Mouse (Mus musculus) neural tube, postnatal 0 days (tissue): ENCODE results near the gene Rwdd2b. TPM values are rescaled to one million over a fixed set of nuclear protein-coding genes. Genes with fewer than 3 reads are reported as not detected.

Experiments used
- polyA plus RNA-seq: library from polyadenylated mRNA; unstranded; fragments of >200 nt; fragmentation: Nextera tagmentation; extraction: Ambion mirVana; gene quantifications from 2 replicates; pipeline ENCODE4 v1.2.1, GENCODE M21; 2015

Gene Rwdd2b
- 14.9 and 15.2 TPM in 2 replicates for polyA plus RNA-seq

DNA sequence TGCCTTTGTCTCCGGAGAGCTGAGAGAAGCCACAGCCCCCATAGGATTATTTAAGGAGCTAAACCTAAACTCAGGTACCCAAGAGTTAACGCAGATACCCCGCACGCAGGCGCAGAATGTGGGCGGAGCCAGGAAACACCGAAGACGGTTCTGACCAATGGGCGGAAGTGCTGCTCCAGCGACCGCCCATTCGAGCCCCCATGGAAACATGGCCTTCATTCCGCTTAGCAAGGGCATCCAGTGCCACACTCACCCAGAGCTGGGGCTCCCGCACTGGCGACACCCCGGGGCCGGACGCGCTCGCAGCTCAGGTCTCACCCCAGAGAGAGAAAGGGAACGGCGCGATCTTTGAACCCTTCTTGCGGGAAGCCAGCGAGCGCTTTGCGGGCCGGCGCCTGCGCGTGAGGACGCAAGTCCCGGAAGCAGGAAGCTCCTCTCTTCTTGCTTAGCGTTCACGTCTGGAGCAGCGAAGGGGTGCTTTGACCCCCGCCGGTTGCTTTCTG is at the start of gene Rwdd2b:
Gene Rwdd2b, minus strand, starts transcription at position 390 of the 503 bp plus-strand sequence.

DNA sequence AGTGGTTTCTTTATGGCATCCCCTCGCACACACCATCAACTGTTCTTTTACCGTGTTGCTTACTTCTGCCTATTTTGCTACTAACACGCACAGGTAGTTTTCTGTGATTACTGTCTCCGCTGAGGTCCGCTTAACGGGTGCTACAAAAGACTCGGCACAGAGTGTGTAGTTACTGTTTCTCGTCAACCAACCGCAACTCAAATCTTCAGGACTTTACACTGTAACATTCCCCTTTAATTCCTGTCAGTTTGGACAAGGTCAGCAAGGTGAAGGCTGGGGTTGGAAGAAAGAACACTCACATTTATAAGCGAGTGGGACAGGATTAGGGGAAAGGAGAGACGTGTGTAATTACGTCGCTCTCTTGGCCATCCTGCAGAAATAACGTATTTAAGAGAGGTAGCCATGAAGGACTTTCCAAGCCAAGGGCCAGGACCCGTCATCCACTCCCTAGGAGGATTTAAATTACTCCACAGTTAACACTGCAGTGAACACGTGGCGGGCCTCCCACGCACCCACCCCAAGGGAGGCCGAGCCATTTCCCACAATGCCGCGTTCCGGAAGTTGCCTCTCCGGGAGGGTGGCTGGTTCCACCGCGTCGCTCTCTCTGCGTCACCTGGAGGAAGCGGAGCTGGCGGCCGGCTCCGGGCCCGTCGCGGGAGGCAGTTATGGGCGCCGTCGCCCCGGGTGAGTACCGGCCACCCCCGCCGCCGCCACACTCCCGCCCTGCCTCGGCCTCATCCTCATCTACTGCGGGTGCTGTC is 14.2 kb upstream of the Rwdd2b start, which contains the start of gene Usp16:
Gene Usp16, plus strand, starts transcription at position 285 of the 761 bp plus-strand sequence.

DNA sequence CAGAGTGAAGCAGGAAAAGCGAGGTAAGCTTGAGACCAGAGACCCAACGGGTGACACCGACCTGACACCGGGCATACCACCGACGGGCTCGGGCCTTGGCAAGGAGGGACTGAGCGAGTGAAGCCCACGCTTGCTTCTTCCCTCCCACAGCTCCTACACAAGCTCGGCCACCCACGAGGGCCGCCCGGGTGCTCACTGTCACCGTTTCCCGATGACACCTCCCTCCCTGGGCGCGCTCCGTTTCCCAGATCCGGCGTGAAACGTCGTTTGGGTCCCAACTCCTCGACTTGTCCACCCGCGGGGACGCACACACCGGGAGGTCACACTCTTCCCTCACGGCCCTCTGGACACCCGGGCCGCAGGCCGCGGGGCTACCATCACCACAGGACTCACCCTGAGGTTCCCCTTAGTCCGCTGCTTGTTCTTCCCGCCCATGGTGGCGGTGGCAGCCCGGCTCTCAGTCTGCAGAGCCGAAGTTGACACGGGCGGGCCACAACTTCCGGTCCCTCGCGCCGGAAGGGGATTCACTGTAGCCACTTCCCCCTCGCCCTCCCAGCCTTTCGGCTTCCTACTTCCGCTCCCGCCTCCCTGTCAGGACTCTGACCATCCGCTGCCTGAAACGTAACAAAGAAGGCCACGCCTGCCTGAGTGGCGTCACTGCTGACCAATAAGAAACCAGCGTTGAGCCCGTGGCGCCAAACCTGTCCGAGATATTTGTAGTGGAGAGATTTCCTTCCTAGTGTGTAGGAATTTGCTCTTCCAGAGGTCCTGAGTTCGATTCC is 8.1 kb downstream of the Rwdd2b start, which contains the start of gene Ltn1:
Gene Ltn1, minus strand, starts transcription at position 580 of the 782 bp plus-strand sequence.

Other genes starting within 250 kb of the Rwdd2b start
- 29.3 and 31.4 TPM in 2 replicates for gene N6amt1, start 86.4 kb downstream of the Rwdd2b start, polyA plus RNA-seq
- gene Ltn1, start 8.0 kb downstream of the Rwdd2b start, polyA plus RNA-seq, result 16.0 and 17.8 TPM in 2 replicates
- 50.7 and 55.2 TPM in 2 replicates for gene Usp16, start 14.1 kb upstream of the Rwdd2b start, polyA plus RNA-seq
- 298 and 300 TPM in 2 replicates for gene Cct8, start 55.3 kb upstream of the Rwdd2b start, polyA plus RNA-seq
- gene Map3k7cl, start 112.8 kb upstream of the Rwdd2b start, polyA plus RNA-seq, result 0.14 and 0.21 TPM in 2 replicates